Mouse (Mus musculus) stomach, adult 2 months (tissue): ENCODE data around the gene Cyp2c29. TPM values are rescaled to one million over a fixed set of nuclear protein-coding genes. Genes with fewer than 3 reads are reported as not detected.

Experiments
- polyA plus RNA-seq: library from polyadenylated mRNA; depleted of rRNA; stranded (reverse); fragments of >200 nt; gene quantifications from 2 replicates; pipeline ENCODE4 v1.2.3, GENCODE M21; 2012; rRNA removed

Gene Cyp2c29
- polyA plus RNA-seq, result 0.08 TPM in 1 of 2 replicates, not detected in the other

GRCm38 (mm10) chr19:39269105-39269504, at the start of gene Cyp2c29:
Cyp2c29 (plus strand) TSS chr19:39269405.

Other genes starting within 250 kb of the Cyp2c29 start
- gene Cyp2c65, start 208.4 kb upstream of the Cyp2c29 start, polyA plus RNA-seq, result 39.8 and 40.8 TPM in 2 replicates
- gene Cyp2c66, start 155.5 kb upstream of the Cyp2c29 start, polyA plus RNA-seq, result 0.24 and 0.27 TPM in 2 replicates
- not detected in 2 replicates for gene Cyp2c38, start 193.7 kb downstream of the Cyp2c29 start, polyA plus RNA-seq
- gene Cyp2c39, start 241.5 kb downstream of the Cyp2c29 start, polyA plus RNA-seq, result not detected in 2 replicates